In genomic region chr2:107327276-107327675, GRCm38 (mm10) we compare ENCODE assay signal across 32 mouse cellular contexts. TPM values are rescaled to one million over a fixed set of nuclear protein-coding genes. Genes with fewer than 3 reads are reported as not detected.
"Had no signal": no experiment of that assay in that cellular context is flagged by ENCODE, and none has a peak within 500 bp of the region (broad histone marks: within the 10 kb centered on the region; RNA-seq: fewer than 3 reads in every experiment).

No protein-coding gene starts in this region.

- ATAC-seq: forebrain, embryonic 13.5 days; forebrain, embryonic 14.5 days; forebrain, embryonic 15.5 days; forebrain, embryonic 16.5 days; forebrain, postnatal 0 days had no signal

- H3K4me1 ChIP-seq: embryonic facial prominence, embryonic 10.5 days; embryonic facial prominence, embryonic 12.5 days; embryonic facial prominence, embryonic 13.5 days; embryonic facial prominence, embryonic 15.5 days; forebrain, embryonic 10.5 days; forebrain, embryonic 12.5 days; forebrain, embryonic 13.5 days; forebrain, embryonic 15.5 days had no signal

- H3K4me3 ChIP-seq: embryonic facial prominence, embryonic 10.5 days; embryonic facial prominence, embryonic 12.5 days; embryonic facial prominence, embryonic 13.5 days; embryonic facial prominence, embryonic 15.5 days; erythroblast, embryonic 14.5 days; forebrain, embryonic 10.5 days; forebrain, embryonic 12.5 days; forebrain, embryonic 13.5 days; forebrain, embryonic 15.5 days; gastrocnemius, adult 2 months; heart, adult 2 months had no signal

- H3K27me3 ChIP-seq: embryonic facial prominence, embryonic 12.5 days; embryonic facial prominence, embryonic 13.5 days; embryonic facial prominence, embryonic 15.5 days; forebrain, embryonic 12.5 days; forebrain, embryonic 13.5 days; forebrain, embryonic 15.5 days had no signal

- H3K9me3 ChIP-seq: embryonic facial prominence, embryonic 10.5 days; embryonic facial prominence, embryonic 12.5 days; embryonic facial prominence, embryonic 13.5 days; embryonic facial prominence, embryonic 15.5 days; forebrain, embryonic 10.5 days; forebrain, embryonic 12.5 days; forebrain, embryonic 13.5 days; forebrain, embryonic 15.5 days had no signal

- H3K27ac ChIP-seq: embryonic facial prominence, embryonic 10.5 days; embryonic facial prominence, embryonic 12.5 days; embryonic facial prominence, embryonic 13.5 days; embryonic facial prominence, embryonic 15.5 days; forebrain, embryonic 10.5 days; forebrain, embryonic 12.5 days; forebrain, embryonic 13.5 days; forebrain, embryonic 15.5 days; gastrocnemius, adult 2 months; heart, adult 2 months had no signal

- H3K36me3 ChIP-seq: embryonic facial prominence, embryonic 10.5 days; embryonic facial prominence, embryonic 12.5 days; embryonic facial prominence, embryonic 13.5 days; embryonic facial prominence, embryonic 15.5 days; forebrain, embryonic 10.5 days; forebrain, embryonic 12.5 days; forebrain, embryonic 15.5 days had no signal

- H3K9ac ChIP-seq: embryonic facial prominence, embryonic 12.5 days; embryonic facial prominence, embryonic 13.5 days; embryonic facial prominence, embryonic 15.5 days; forebrain, embryonic 12.5 days; forebrain, embryonic 13.5 days; forebrain, embryonic 15.5 days; forebrain, postnatal 0 days had no signal

- H3K4me2 ChIP-seq: embryonic facial prominence, embryonic 12.5 days; embryonic facial prominence, embryonic 13.5 days; embryonic facial prominence, embryonic 15.5 days; forebrain, embryonic 12.5 days; forebrain, embryonic 13.5 days; forebrain, embryonic 15.5 days had no signal

- DNase-seq: cerebellum, adult 9-10 months; cerebellum, adult 9-11 months; cerebellum, postnatal 10 days; cerebellum, postnatal 14 days; cerebellum, postnatal 25 days; cerebellum, postnatal 36 days; embryo, embryonic 11 days; forebrain, postnatal 0 days; gastrocnemius, adult 2 months; gastrocnemius, postnatal 10 days; gastrocnemius, postnatal 14 days; gastrocnemius, postnatal 25 days; gastrocnemius, postnatal 36 days; heart, adult 11 months; heart, adult 18-20 months; heart, adult 2 months had no signal

RNA-seq across cellular contexts. Expression of gene Kcna4, which starts 36.8 kb away (rescaled TPM):
- total RNA-seq: common myeloid progenitor, adult 5-6 weeks; gastrocnemius, adult 18-20 months; gastrocnemius, adult 2 months; gastrocnemius, adult 8-10 months; gastrocnemius, postnatal 25 days; gastrocnemius, postnatal 36 days; granulocyte monocyte progenitor cell, adult 5-6 weeks had no signal
- polyA plus RNA-seq: embryonic facial prominence, embryonic 10.5 days; erythroblast, embryonic 14.5 days; gonadal fat pad, adult 2 months had no signal
